Mouse (Mus musculus): ENCODE results near the gene Itih4. TPM values are rescaled to one million over a fixed set of nuclear protein-coding genes. Genes with fewer than 3 reads are reported as not detected.

Gene Itih4
- polyA plus RNA-seq (2016; fragmentation: Nextera tagmentation; extraction: Ambion mirVana): 0.17 TPM in 1 of 2 replicates, not detected in the other

DNA sequence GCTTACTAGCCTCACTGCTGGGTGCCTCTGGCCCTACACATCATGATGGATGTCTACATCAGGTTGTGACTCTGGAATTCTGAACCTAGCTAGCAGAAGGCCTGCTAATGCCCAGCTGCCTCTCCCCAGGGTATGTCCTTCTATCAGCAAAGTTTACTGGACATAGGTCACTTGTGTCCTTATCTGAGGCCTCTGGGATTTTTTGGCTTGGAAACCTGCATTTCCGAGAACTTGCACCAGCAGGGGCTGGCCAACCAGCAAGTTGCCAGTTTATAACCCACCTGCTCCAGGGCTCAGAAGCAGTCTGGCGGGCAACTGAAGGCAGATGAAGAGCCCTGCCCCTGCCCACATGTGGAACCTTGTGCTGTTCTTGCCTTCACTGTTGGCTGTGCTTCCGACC, at the start of gene Itih4:
Itih4 (plus strand) TSS at position 273 of the 400 bp plus-strand sequence.
- H3K9me3 ChIP-seq (replicated peaks): no peaks in the 10 kb centered on the region
- no peak within 1 kb of the TSS for H3K9ac ChIP-seq
- H3K4me2 ChIP-seq: no peak within 1 kb of the TSS
- no peak within 1 kb of the TSS for H3K4me3 ChIP-seq
- H3K27me3 ChIP-seq (replicated peaks): no peaks in the 10 kb centered on the region
- ATAC-seq (ENCODE audit: insufficient number of reproducible peaks, low FRiP score): no peak
- H3K27ac ChIP-seq (ENCODE audit: poor library complexity, severe bottlenecking): no peak within 1 kb of the TSS
- no peaks in the 10 kb centered on the region for H3K36me3 ChIP-seq
- H3K4me1 ChIP-seq (replicated peaks): peaks cover 7% of the 10 kb centered on the region
- 73% methylated on average over 3 of the region's 3 CpGs for WGBS

DNA sequence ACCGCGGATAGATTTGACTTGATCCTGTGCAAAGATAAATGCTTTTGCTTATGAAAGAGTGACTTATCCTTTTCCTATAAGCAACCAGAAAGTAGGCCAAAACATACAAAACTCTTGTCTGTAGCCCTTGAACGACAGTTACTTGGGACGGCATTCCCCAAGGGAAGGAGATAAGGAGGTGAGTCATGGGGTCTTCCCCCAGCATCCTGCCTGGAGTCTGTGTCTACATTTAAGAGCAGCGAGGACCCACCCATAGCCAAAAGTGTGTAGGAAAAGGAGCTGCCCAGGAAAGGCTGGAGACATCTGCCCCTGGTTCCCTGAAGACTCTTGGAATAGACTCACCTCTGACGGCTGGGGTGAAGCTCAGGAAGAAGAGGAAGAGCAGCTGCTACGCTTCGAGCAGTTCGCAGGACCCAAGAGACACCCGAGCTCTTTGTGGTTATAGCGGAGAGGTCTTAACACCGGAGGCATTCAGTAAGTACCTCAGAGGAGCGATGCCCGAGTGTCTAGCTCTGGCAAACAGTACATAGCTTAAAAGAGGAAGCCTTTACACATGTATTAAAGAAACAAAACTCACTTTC, 48.8 kb upstream of the Itih4 start:
- H3K36me3 ChIP-seq: peaks cover 9% of the 10 kb centered on the region; the same call in 1 of the 2 replicates
- no peak overlapping the region for H3K4me2 ChIP-seq
- H3K4me1 ChIP-seq (replicated peaks): peaks cover 21% of the 10 kb centered on the region
- H3K4me3 ChIP-seq: no peak overlapping the region
- no peaks in the 10 kb centered on the region for H3K9me3 ChIP-seq (replicated peaks)
- ATAC-seq (ENCODE audit: insufficient number of reproducible peaks, low FRiP score): no peak
- H3K27ac ChIP-seq (ENCODE audit: poor library complexity, severe bottlenecking): no peak overlapping the region
- no peak overlapping the region for H3K9ac ChIP-seq
- 72% methylated on average over 14 of the region's 14 CpGs for WGBS
- no peaks in the 10 kb centered on the region for H3K27me3 ChIP-seq (replicated peaks)

DNA sequence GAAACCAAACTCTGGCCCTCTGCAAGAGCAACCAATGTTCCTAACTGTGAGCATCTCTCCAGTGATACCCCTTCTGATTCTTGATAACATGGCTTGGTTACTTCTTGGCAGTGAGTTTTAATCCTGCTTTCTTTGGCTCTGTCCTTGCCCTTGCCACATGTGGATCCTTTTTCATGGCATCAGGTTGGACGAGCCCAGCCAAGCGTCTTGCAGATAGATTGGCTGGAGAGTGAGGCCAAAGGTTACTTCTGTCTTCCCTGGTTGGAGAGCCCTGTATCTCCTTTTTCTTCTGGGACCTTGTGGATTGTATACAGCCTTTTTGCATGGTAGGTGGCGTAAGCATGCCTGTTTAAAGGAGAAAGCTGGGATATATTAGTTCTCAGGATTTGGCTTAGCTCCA, 42.6 kb upstream of the Itih4 start:
- peaks cover 4% of the 10 kb centered on the region for H3K9me3 ChIP-seq (replicated peaks)
- H3K27ac ChIP-seq (ENCODE audit: poor library complexity, severe bottlenecking): no peak overlapping the region
- H3K36me3 ChIP-seq: 0 out of 2 replicates have a peak, but pooled peaks cover 13% of the 10 kb centered on the region
- no peak overlapping the region for H3K4me2 ChIP-seq
- H3K4me3 ChIP-seq: no peak overlapping the region
- H3K27me3 ChIP-seq (replicated peaks): no peaks in the 10 kb centered on the region
- WGBS: 92% methylated on average over 3 of the region's 3 CpGs
- no peak for ATAC-seq (ENCODE audit: insufficient number of reproducible peaks, low FRiP score)
- H3K4me1 ChIP-seq (replicated peaks): no peaks in the 10 kb centered on the region
- no peak overlapping the region for H3K9ac ChIP-seq

DNA sequence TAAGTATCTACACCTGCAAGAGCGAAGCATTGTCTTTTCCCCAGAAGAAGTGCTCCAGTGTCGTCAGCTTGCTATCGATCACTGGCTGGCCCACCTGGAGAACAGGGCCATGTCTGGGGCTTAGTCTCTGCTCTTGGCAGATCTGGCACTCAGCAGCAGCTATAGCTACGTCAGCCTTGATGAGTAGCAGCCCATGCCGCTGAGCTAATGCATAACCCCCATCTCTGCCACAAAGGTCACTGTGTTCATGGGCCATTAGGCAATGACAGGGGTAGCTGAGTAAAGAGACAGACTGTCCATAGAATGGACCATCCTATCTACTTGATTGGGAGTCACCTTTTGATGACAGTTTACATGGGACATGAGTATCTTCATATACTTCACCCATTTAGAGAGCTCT, 35.8 kb upstream of the Itih4 start:
- Histone ChIP-seq H3K9me3 (replicated peaks) (peaks cover 3% of the 10 kb centered on the region), H3K36me3 (0 out of 2 replicates have a peak, but pooled peaks cover 6% of the 10 kb centered on the region), H3K4me1 (replicated peaks) (no peaks in the 10 kb centered on the region), H3K27me3 (replicated peaks) (no peaks in the 10 kb centered on the region), H3K27ac (ENCODE audit: poor library complexity, severe bottlenecking) (no peak overlapping the region), H3K9ac (no peak overlapping the region), H3K4me2 (no peak overlapping the region), H3K4me3 (no peak overlapping the region)
- no peak for ATAC-seq (ENCODE audit: insufficient number of reproducible peaks, low FRiP score)
- WGBS: 90% methylated on average over 5 of the region's 5 CpGs

DNA sequence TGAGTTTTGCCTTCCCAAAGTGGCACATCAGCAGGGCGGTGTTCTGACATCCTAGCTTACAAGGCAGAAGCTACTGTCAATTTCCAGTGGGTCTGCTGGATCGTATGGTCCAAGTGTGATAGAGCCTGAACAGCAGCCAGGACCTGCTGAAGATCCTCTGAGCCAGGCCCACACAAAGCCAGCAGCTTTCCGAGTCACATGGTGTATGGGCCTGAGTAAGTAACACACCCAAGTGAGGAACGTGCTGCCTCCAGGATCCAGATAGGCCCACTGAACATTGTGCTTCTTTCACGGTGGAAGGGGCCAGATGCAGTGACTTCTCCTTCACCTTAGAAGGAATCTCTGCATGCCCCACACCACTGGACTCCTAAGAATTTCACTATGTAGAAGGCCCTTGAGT, 34.0 kb upstream of the Itih4 start:
- Histone ChIP-seq H3K4me1 (replicated peaks) (0 out of 2 replicates have a peak, but pooled peaks cover 6% of the 10 kb centered on the region), H3K4me3 (no peak overlapping the region), H3K36me3 (no peaks in the 10 kb centered on the region), H3K9ac (no peak overlapping the region), H3K27me3 (replicated peaks) (no peaks in the 10 kb centered on the region), H3K4me2 (no peak overlapping the region), H3K27ac (ENCODE audit: poor library complexity, severe bottlenecking) (no peak overlapping the region), H3K9me3 (replicated peaks) (no peaks in the 10 kb centered on the region)
- 80% methylated on average over 5 of the region's 5 CpGs for WGBS
- ATAC-seq (ENCODE audit: insufficient number of reproducible peaks, low FRiP score): no peak

DNA sequence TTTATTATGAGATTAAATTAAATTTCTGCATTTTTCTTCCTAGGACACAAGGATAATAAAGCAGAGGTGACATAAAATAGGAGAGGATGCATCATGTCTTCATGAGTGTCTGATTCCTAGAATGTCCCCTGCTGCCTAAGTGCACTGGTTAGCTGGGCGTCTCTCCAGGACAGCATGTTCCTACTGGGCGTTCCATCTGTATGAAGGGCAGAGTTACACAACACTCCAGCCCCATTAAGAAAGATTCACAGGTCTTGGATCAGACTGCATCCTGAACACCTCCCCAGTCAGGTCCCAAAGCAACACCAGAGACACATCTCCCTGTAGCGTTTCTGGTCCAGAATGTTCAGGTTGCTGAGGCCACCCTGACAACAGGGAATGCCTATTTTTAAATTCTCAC, 31.0 kb upstream of the Itih4 start:
- ATAC-seq (ENCODE audit: insufficient number of reproducible peaks, low FRiP score): no peak
- Histone ChIP-seq H3K4me2 (no peak overlapping the region), H3K4me3 (no peak overlapping the region), H3K27me3 (replicated peaks) (no peaks in the 10 kb centered on the region), H3K27ac (ENCODE audit: poor library complexity, severe bottlenecking) (no peak overlapping the region), H3K36me3 (no peaks in the 10 kb centered on the region), H3K9ac (no peak overlapping the region), H3K9me3 (replicated peaks) (no peaks in the 10 kb centered on the region), H3K4me1 (replicated peaks) (0 out of 2 replicates have a peak, but pooled peaks cover 6% of the 10 kb centered on the region)
- WGBS: 91% methylated on average over 3 of the region's 3 CpGs

DNA sequence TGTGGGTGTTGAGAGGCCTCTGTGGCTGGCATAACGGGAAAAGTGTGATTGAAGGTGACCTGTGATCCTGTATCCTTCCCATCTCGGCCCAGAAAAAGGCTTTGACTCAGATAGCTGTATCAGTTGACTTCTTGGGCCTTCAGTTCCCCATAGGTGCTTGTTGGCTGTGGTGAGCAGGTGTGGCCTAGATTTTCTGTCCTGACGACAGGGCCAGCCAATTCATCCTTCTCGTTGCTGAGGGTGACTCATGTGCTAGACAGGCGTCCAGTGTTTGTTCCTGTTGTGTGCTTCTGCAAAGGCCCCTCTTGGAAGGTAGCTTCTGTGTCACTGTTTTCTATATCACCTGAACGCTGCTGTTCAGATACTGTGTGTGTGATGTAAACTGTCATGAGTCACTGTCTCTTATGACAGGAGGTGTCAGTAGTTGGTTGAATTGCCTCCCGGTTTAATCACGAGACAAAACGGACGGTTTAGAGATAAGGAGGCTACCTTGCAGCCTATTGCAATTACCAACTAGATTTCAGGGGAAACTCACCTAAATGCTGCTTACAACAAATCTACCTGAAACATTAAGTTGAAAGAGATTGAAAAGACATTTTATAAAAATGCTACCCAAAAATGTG, 29.3 kb upstream of the Itih4 start:
- H3K9me3 ChIP-seq (replicated peaks): no peaks in the 10 kb centered on the region
- no peak overlapping the region for H3K4me3 ChIP-seq
- H3K9ac ChIP-seq: no peak overlapping the region
- no peak for ATAC-seq (ENCODE audit: insufficient number of reproducible peaks, low FRiP score)
- 0 out of 2 replicates have a peak, but pooled peaks cover 6% of the 10 kb centered on the region for H3K4me1 ChIP-seq (replicated peaks)
- WGBS: 55% methylated on average over 10 of the region's 10 CpGs
- no peaks in the 10 kb centered on the region for H3K27me3 ChIP-seq (replicated peaks)
- no peaks in the 10 kb centered on the region for H3K36me3 ChIP-seq
- no peak overlapping the region for H3K27ac ChIP-seq (ENCODE audit: poor library complexity, severe bottlenecking)
- no peak overlapping the region for H3K4me2 ChIP-seq

DNA sequence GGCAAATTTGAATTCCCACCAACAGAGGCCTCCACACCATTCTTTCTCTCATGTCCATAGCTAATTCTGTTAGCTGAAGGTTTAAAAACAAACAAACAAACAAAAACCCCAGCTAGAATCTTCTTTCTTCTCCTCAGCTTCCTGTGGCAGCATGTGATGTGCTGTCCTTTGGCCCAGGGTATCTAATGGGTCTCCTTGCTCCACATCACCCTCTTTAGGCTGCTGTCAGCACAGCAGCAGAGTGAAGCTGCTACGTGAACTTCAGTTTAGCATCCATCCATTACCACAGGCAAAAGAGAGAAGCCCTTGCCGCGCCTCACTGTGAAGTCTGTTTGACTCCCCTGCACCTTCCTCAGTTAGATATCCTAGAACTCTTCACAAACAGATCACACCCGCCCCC, 28.3 kb upstream of the Itih4 start:
- H3K36me3 ChIP-seq: no peaks in the 10 kb centered on the region
- H3K9ac ChIP-seq: no peak overlapping the region
- no peak overlapping the region for H3K4me3 ChIP-seq
- no peaks in the 10 kb centered on the region for H3K27me3 ChIP-seq (replicated peaks)
- ATAC-seq (ENCODE audit: insufficient number of reproducible peaks, low FRiP score): no peak
- H3K27ac ChIP-seq (ENCODE audit: poor library complexity, severe bottlenecking): no peak overlapping the region
- no peaks in the 10 kb centered on the region for H3K9me3 ChIP-seq (replicated peaks)
- H3K4me1 ChIP-seq (replicated peaks): 0 out of 2 replicates have a peak, but pooled peaks cover 6% of the 10 kb centered on the region
- no peak overlapping the region for H3K4me2 ChIP-seq
- WGBS: 70% methylated on average over 4 of the region's 4 CpGs

DNA sequence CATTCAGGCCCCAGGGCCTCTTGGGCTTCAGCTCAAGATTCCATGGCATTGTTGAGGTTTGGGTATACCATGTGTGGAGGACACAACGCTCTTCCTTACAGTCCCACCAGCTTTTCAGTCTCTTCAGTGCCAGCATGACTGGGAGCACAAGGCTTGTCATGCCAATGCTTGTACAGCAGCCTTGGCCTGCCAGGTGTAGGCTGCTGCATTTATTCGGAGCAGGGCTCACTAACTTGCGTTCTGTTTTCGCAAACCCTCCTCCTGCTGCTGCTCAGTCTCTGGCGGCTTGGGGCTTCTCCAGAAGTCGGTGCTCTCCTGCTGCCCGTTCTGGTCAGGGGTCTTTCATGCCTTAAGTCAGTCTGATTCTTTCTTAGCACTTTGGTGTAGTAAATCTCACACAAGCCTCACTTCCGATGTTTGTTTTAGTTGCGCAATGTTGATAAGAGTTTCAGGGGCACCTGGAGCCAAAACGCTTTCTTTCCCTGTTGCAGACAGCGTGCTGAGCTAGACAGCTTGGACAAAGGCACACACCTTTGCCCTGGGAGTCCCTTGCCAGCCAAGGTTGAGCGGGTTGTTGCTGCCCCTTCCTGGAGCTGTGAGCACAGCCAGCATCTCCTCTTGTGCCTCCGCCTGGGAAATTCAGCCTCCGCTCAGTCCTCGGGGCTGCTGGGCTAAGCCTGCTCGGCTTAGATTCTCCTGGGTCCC, 24.7 kb upstream of the Itih4 start:
- Histone ChIP-seq H3K9ac (no peak overlapping the region), H3K27ac (ENCODE audit: poor library complexity, severe bottlenecking) (no peak overlapping the region), H3K27me3 (replicated peaks) (no peaks in the 10 kb centered on the region), H3K4me3 (no peak overlapping the region), H3K4me2 (no peak overlapping the region), H3K9me3 (replicated peaks) (no peaks in the 10 kb centered on the region), H3K36me3 (peaks cover 4% of the 10 kb centered on the region; the same call in 1 of the 2 replicates), H3K4me1 (replicated peaks) (0 out of 2 replicates have a peak, but pooled peaks cover 5% of the 10 kb centered on the region)
- no peak for ATAC-seq (ENCODE audit: insufficient number of reproducible peaks, low FRiP score)
- 55% methylated on average over 16 of the region's 16 CpGs for WGBS

DNA sequence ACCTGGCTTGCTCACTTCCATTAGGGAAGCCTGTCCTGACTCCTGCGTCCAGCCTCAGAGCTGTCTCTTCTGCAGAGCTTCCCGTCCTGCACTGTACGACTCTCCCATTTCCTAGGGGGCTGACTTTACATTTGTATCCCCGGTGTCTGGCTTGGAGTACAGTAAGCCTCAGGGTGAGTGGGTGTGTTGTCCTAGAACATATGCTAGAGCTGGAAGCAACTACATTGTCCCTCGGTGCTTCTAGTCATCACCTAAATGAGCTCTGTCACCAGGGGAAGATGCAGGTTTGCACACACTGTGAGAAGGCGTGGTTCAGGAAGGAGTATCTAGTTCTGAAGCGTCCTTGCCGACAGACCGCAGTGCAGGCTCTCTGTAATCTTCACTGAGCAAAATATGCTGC, 23.9 kb upstream of the Itih4 start:
- no peak overlapping the region for H3K27ac ChIP-seq (ENCODE audit: poor library complexity, severe bottlenecking)
- no peak overlapping the region for H3K4me3 ChIP-seq
- 83% methylated on average over 9 of the region's 9 CpGs for WGBS
- no peak for ATAC-seq (ENCODE audit: insufficient number of reproducible peaks, low FRiP score)
- no peak overlapping the region for H3K9ac ChIP-seq
- H3K9me3 ChIP-seq (replicated peaks): no peaks in the 10 kb centered on the region
- peaks cover 5% of the 10 kb centered on the region; the same call in 1 of the 2 replicates for H3K36me3 ChIP-seq
- H3K27me3 ChIP-seq (replicated peaks): no peaks in the 10 kb centered on the region
- H3K4me2 ChIP-seq: no peak overlapping the region
- no peaks in the 10 kb centered on the region for H3K4me1 ChIP-seq (replicated peaks)

DNA sequence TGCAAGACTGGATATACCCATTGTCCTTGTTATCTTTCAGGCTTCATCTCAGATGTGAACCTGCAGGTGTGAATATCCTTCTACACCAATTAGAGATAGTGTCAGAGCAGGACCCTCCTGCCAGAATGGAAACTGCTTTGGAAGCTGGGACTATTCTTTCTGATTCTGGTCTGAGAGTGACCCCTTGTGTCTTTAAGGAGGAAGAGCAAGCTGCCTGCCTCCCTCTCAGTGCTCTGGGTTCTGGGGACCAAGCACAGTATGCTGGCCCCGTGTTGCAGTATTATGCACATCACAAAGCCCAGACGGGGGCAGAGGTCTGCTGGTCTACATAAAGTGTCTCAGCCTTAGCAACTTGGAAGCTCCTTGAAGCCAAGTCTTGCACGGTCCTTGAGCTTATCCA, 21.0 kb upstream of the Itih4 start:
- WGBS: 63% methylated on average over 3 of the region's 3 CpGs
- no peaks in the 10 kb centered on the region for H3K27me3 ChIP-seq (replicated peaks)
- H3K4me1 ChIP-seq (replicated peaks): peaks cover 12% of the 10 kb centered on the region
- no peak overlapping the region for H3K27ac ChIP-seq (ENCODE audit: poor library complexity, severe bottlenecking)
- H3K9ac ChIP-seq: no peak overlapping the region
- H3K9me3 ChIP-seq (replicated peaks): no peaks in the 10 kb centered on the region
- H3K36me3 ChIP-seq: peaks cover 5% of the 10 kb centered on the region; the same call in 1 of the 2 replicates
- no peak overlapping the region for H3K4me3 ChIP-seq
- no peak for ATAC-seq (ENCODE audit: insufficient number of reproducible peaks, low FRiP score)
- no peak overlapping the region for H3K4me2 ChIP-seq
